Mouse (Mus musculus): ENCODE data around the gene Slc25a11. TPM values are rescaled to one million over a fixed set of nuclear protein-coding genes. Genes with fewer than 3 reads are reported as not detected.

Gene Slc25a11
- polyA plus RNA-seq, 1 experiment from 2014 or later: 144 TPM

DNA sequence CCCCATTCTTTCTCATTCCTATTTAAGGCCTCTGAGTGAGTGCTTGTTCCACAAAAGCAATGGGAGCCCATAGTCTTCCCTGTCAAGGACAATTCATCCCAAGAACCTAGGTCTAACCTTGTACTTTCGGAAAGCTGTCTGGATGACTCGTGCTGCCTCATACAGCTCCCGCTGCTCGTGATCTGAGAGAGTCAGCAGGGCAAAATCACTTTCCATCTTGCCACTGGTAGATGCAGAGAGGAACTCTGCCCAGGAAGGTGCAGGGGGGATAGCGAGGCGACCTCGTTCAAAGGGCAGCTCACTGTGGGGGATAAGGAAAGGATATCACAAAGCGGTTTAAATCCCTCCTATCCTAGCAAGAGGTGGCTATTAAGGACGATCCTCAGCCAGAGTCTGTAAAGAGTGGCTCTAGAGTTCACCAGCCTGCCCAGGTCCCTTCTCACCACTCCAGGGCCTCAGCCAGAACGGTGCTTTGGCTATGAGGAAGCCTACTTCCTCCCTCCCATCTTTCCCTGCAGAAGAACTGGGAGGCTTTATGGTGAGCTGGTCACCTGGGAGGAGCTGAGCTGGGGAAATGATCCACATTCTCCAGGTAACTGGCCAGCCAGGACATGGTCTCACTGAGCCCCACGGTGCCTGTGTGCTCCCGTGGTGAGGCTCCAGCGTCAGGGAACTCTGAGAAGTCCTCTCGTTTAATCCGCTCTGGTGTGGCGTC is 24.2 kb upstream of the Slc25a11 start:
- Histone ChIP-seq H3K9me3 (replicated peaks; ENCODE audit: control insufficient read depth, low read length) (no peaks in the 10 kb centered on the region), H3K4me2 (ENCODE audit: low read depth, low read length) (no peak overlapping the region), H3K9ac (replicated peaks; ENCODE audit: low read length) (no peak overlapping the region), H3K4me3 (ENCODE audit: low read depth, low read length) (no peak overlapping the region), H3K36me3 (replicated peaks; ENCODE audit: control insufficient read depth, insufficient read depth, low read depth, low read length) (no peaks in the 10 kb centered on the region; the same call in 1 of the 2 replicates), H3K4me1 (ENCODE audit: control insufficient read depth, insufficient read depth, low read length) (no peaks in the 10 kb centered on the region), H3K27me3 (ENCODE audit: control insufficient read depth, insufficient read depth, low read length) (no peaks in the 10 kb centered on the region), H3K27ac (replicated peaks; ENCODE audit: low read depth, low read length) (no peak overlapping the region)
- DNase-seq (ENCODE audit: low spot score) (no peak), ATAC-seq (replicated peaks; ENCODE audit: insufficient number of reproducible peaks, low FRiP score, low TSS enrichment, low read depth) (no peak)
- WGBS: 85% methylated on average over 16 of the region's 16 CpGs

DNA sequence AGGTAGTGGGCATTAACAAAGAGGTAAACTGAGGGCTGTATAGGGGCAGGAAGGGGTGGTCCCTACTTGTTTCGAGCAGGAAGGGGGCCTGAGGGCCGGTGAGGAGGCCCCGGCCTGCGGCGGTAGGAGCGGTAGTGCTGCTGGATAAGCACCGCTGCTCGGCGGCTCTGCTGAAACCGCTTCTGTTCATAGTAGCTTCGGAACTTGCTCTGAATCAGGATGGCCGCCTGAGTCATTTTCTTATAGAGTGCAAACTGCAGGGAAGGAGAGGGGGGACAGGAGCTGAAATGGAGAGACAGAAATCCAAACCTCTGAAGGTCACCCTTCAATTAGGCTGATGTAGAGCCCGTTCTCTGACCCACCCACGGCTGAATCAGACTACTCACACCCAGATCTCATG is 23.2 kb upstream of the Slc25a11 start:
- no peaks in the 10 kb centered on the region; the same call in 1 of the 2 replicates for H3K36me3 ChIP-seq (replicated peaks; ENCODE audit: control insufficient read depth, insufficient read depth, low read depth, low read length)
- peak overlapping the region; percentile 68 for H3K4me2 ChIP-seq (ENCODE audit: low read depth, low read length)
- no peak for DNase-seq (ENCODE audit: low spot score)
- no peaks in the 10 kb centered on the region for H3K27me3 ChIP-seq (ENCODE audit: control insufficient read depth, insufficient read depth, low read length)
- H3K9me3 ChIP-seq (replicated peaks; ENCODE audit: control insufficient read depth, low read length): no peaks in the 10 kb centered on the region
- ATAC-seq (replicated peaks; ENCODE audit: insufficient number of reproducible peaks, low FRiP score, low TSS enrichment, low read depth): no peak
- 42% methylated on average over 14 of the region's 14 CpGs for WGBS
- H3K4me1 ChIP-seq (ENCODE audit: control insufficient read depth, insufficient read depth, low read length): no peaks in the 10 kb centered on the region
- peak overlapping the region; percentile 49 for H3K4me3 ChIP-seq (ENCODE audit: low read depth, low read length)
- 0 out of 2 replicates have a peak overlapping the region, but pooled peaks have one; percentile 5 for H3K27ac ChIP-seq (replicated peaks; ENCODE audit: low read depth, low read length)
- peak overlapping the region; percentile 71 for H3K9ac ChIP-seq (replicated peaks; ENCODE audit: low read length)

DNA sequence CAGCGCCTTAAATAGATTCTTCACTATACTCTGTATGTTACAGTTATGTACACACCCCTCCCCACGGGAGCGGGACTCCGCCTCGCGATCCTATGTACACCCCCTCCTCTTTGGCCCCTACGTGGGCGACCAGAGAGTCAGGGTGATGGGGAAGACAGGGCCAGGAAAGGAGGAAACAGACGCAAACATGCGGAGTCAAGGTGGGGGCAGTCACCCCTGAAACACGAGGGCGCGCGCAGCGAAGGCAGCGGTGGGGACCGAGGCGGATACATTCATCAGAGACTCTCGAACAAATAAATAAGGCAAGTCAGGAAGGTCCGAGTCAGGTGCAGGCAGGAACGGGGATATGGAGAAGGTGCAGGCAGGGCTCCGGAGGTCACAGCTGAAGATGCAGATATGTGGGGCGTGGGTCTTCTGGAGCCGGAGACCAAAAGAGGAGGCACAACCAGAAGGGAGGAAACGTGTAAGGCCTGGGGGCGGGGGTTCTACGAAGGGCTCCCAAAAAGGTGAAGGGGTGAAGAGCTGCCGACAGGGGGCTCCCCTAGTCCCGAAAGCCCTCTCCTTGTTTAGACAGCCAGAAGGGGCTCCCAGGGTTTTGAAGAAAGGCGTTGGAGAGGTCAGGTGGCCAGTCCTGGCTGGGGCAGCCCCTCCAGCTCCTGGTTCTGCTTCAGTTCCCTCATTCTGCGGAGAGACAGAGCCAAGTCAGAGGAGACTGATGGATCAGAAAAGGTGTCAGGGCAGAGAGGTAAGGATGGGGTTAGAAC is 22.5 kb upstream of the Slc25a11 start:
- no peaks in the 10 kb centered on the region; the same call in 1 of the 2 replicates for H3K36me3 ChIP-seq (replicated peaks; ENCODE audit: control insufficient read depth, insufficient read depth, low read depth, low read length)
- H3K9me3 ChIP-seq (replicated peaks; ENCODE audit: control insufficient read depth, low read length): no peaks in the 10 kb centered on the region
- ATAC-seq (replicated peaks; ENCODE audit: insufficient number of reproducible peaks, low FRiP score, low TSS enrichment, low read depth) (peak; percentile 35), DNase-seq (ENCODE audit: low spot score) (peak; percentile 87)
- H3K4me2 ChIP-seq (ENCODE audit: low read depth, low read length): peak overlapping the region; percentile 68
- H3K9ac ChIP-seq (replicated peaks; ENCODE audit: low read length): peak overlapping the region; percentile 71
- H3K27me3 ChIP-seq (ENCODE audit: control insufficient read depth, insufficient read depth, low read length): no peaks in the 10 kb centered on the region
- no peaks in the 10 kb centered on the region for H3K4me1 ChIP-seq (ENCODE audit: control insufficient read depth, insufficient read depth, low read length)
- H3K4me3 ChIP-seq (ENCODE audit: low read depth, low read length): peak overlapping the region; percentile 49
- under 1% methylated on average over 31 of the region's 31 CpGs for WGBS
- peak overlapping the region; percentile 86 for H3K27ac ChIP-seq (replicated peaks; ENCODE audit: low read depth, low read length)

DNA sequence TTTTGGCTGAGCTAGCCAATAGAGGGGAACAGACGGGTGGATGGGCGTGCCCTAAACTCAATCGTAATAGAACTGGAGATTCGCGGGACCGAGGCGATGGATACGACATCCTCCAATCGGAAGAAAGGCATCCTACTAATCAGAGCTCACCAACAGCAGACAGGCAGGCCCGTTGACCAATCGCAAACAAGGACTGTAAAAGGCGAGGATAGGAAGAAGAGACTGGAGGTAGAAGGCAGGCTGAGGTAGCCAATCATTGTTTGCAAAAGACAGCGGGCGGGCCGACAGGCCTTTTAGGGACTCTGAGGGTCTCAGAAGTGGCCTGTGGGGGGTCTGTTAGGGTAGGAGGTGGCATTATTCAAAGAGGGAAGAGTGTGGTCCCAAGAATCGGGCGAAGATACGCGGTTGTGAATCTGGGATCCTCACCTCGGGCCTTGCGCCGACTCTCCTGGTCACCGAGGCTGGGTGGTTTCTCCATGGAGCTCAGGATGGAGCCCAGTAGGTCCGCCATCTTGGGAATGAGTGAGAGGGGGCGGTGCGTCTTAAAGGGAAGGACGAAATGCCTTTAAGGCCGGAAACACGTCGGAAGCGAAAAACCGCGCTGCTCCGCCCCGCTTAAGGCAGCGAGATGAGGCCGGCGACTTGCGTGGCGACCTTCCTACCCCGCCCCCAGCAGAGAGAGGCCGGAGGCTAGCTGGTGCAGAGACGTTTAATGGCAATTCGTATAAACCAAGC is 21.7 kb upstream of the Slc25a11 start, which contains the start of gene Spag7:
Gene Spag7 (minus strand): TSS at position 646 of the 735 bp plus-strand sequence.
- WGBS: under 1% methylated on average over 44 of the region's 44 CpGs
- H3K27ac ChIP-seq (replicated peaks; ENCODE audit: low read depth, low read length): peak within 1 kb of the TSS; percentile 86
- H3K9me3 ChIP-seq (replicated peaks; ENCODE audit: control insufficient read depth, low read length): no peaks in the 10 kb centered on the region
- ATAC-seq (replicated peaks; ENCODE audit: insufficient number of reproducible peaks, low FRiP score, low TSS enrichment, low read depth): peak; percentile 92
- peak; percentile 98 for DNase-seq (ENCODE audit: low spot score)
- no peaks in the 10 kb centered on the region for H3K27me3 ChIP-seq (ENCODE audit: control insufficient read depth, insufficient read depth, low read length)
- peaks cover 4% of the 10 kb centered on the region for H3K36me3 ChIP-seq (replicated peaks; ENCODE audit: control insufficient read depth, insufficient read depth, low read depth, low read length)
- H3K4me3 ChIP-seq (ENCODE audit: low read depth, low read length): peak within 1 kb of the TSS; percentile 51
- H3K4me1 ChIP-seq (ENCODE audit: control insufficient read depth, insufficient read depth, low read length): no peaks in the 10 kb centered on the region
- H3K9ac ChIP-seq (replicated peaks; ENCODE audit: low read length): peak within 1 kb of the TSS; percentile 71
- H3K4me2 ChIP-seq (ENCODE audit: low read depth, low read length): peak within 1 kb of the TSS; percentile 71

DNA sequence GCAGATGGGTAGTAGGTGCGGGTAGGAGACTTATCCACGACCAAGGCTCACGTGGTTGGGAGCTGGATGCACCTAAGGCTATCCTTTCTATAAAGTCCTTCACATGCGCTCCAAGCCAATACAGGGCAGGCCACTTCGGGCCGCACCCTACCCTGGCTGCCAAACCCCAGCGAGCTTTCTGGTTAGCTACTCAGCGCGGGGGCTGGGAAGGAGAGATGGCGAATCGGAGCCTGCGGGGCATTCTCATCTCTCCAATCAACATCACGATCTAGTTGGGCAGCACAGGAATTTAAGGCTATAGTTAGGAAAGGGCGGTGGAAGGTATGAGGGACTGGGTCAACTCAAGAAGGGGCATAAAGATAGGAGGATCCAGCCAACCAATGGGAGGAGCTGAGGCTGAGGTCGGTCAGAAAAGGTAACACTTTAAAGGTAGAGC is 21.1 kb upstream of the Slc25a11 start:
- 2% methylated on average over 15 of the region's 15 CpGs for WGBS
- DNase-seq (ENCODE audit: low spot score) (no peak), ATAC-seq (replicated peaks; ENCODE audit: insufficient number of reproducible peaks, low FRiP score, low TSS enrichment, low read depth) (peak; percentile 54)
- Histone ChIP-seq H3K27ac (replicated peaks; ENCODE audit: low read depth, low read length) (peak overlapping the region; percentile 77), H3K9ac (replicated peaks; ENCODE audit: low read length) (peak overlapping the region; percentile 59), H3K27me3 (ENCODE audit: control insufficient read depth, insufficient read depth, low read length) (no peaks in the 10 kb centered on the region), H3K9me3 (replicated peaks; ENCODE audit: control insufficient read depth, low read length) (no peaks in the 10 kb centered on the region), H3K4me1 (ENCODE audit: control insufficient read depth, insufficient read depth, low read length) (no peaks in the 10 kb centered on the region), H3K4me3 (ENCODE audit: low read depth, low read length) (peak overlapping the region; percentile 51), H3K36me3 (replicated peaks; ENCODE audit: control insufficient read depth, insufficient read depth, low read depth, low read length) (peaks cover 4% of the 10 kb centered on the region), H3K4me2 (ENCODE audit: low read depth, low read length) (peak overlapping the region; percentile 71)

DNA sequence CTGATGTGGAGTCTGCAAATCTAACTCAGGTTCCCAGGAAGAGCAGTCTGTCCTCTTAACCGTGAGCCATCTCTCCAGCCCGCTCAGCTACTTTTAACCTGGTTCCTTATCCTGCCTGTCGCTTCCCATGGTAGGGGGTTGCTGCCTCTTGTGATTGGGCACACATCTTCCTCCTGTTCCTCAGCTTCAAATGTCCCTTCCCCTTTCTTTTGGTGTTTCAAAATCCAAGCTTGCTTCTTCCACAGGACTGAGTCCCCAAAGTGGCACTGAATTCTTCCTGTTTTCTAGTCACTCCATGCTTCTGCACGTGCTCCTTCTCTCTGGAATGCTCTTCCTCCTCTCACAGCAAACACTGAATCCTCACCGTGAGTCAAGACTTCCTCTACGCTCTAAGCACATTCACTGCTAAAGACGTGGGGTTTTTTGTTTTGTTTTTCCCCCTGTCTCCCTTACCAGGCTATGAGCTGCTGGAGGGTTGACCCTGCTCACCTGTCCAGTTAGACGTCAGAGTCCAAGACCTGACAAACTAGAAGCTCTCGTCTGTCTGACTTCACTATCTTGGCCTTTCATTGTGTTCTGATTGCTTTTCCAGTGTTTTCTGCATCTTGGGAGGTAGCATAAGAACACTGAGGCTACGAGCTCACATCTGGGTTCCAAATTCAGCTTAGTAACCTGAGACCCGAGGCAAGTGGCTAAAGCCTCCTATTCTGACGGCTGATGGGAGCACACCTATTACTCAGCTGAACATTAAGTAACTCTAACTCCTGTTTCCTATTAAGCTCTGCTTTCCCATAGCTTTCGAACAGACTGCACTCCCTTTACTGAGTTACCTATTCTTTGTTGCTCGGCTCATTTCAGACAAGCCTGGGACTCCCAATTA is 20.2 kb upstream of the Slc25a11 start:
- H3K4me1 ChIP-seq (ENCODE audit: control insufficient read depth, insufficient read depth, low read length): no peaks in the 10 kb centered on the region
- 56% methylated on average over 14 of the region's 14 CpGs for WGBS
- no peaks in the 10 kb centered on the region for H3K9me3 ChIP-seq (replicated peaks; ENCODE audit: control insufficient read depth, low read length)
- H3K27ac ChIP-seq (replicated peaks; ENCODE audit: low read depth, low read length): peak overlapping the region; percentile 77
- ATAC-seq (replicated peaks; ENCODE audit: insufficient number of reproducible peaks, low FRiP score, low TSS enrichment, low read depth): no peak
- peak; percentile 62 for DNase-seq (ENCODE audit: low spot score)
- no peaks in the 10 kb centered on the region for H3K27me3 ChIP-seq (ENCODE audit: control insufficient read depth, insufficient read depth, low read length)
- peak overlapping the region; percentile 59 for H3K9ac ChIP-seq (replicated peaks; ENCODE audit: low read length)
- peak overlapping the region; percentile 71 for H3K4me2 ChIP-seq (ENCODE audit: low read depth, low read length)
- peak overlapping the region; percentile 51 for H3K4me3 ChIP-seq (ENCODE audit: low read depth, low read length)
- H3K36me3 ChIP-seq (replicated peaks; ENCODE audit: control insufficient read depth, insufficient read depth, low read depth, low read length): peaks cover 4% of the 10 kb centered on the region

DNA sequence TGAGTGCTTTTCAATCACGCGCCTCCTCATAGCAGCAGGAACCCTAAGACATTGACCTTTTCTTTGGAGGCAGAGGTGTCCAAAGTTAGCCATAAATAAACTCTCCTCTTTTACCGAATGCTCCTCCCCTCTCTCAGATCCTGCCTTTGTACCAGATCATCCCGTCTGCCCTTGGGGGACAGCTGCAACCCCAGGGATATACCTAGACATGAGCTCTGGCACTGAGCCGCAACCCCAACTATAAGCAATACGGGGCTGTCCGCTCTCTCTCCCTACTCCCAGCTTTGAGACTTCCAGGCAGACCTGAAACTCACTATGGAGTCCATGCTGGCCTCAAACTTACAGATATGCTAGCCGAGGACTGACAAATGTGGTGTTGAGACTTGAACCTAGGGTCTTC is 19.4 kb upstream of the Slc25a11 start:
- no peaks in the 10 kb centered on the region for H3K27me3 ChIP-seq (ENCODE audit: control insufficient read depth, insufficient read depth, low read length)
- WGBS: 94% methylated on average over 8 of the region's 8 CpGs

More for the DNA sequence above, 19.4 kb upstream of the Slc25a11 start:
- Histone ChIP-seq H3K4me2 (ENCODE audit: low read depth, low read length) (no peak overlapping the region), H3K36me3 (replicated peaks; ENCODE audit: control insufficient read depth, insufficient read depth, low read depth, low read length) (peaks cover 7% of the 10 kb centered on the region), H3K9ac (replicated peaks; ENCODE audit: low read length) (no peak overlapping the region), H3K4me3 (ENCODE audit: low read depth, low read length) (no peak overlapping the region), H3K9me3 (replicated peaks; ENCODE audit: control insufficient read depth, low read length) (no peaks in the 10 kb centered on the region), H3K4me1 (ENCODE audit: control insufficient read depth, insufficient read depth, low read length) (no peaks in the 10 kb centered on the region), H3K27ac (replicated peaks; ENCODE audit: low read depth, low read length) (no peak overlapping the region)
- DNase-seq (ENCODE audit: low spot score): no peak
- no peak for ATAC-seq (replicated peaks; ENCODE audit: insufficient number of reproducible peaks, low FRiP score, low TSS enrichment, low read depth)

Data from embryonic facial prominence, embryonic 11.5 days (tissue).